Comparison of ENCODE assay signal across 15 mouse cellular contexts in genomic region chr2:59805595-59805994, GRCm38 (mm10).
"Had no signal": no experiment of that assay in that cellular context is flagged by ENCODE, and none has a peak within 500 bp of the region (broad histone marks: within the 10 kb centered on the region; RNA-seq: fewer than 3 reads in every experiment).

No protein-coding gene starts in this region.

- H3K4me1 ChIP-seq: intestine, embryonic 15.5 days; limb, embryonic 15.5 days had no signal

- H3K9me3 ChIP-seq: intestine, embryonic 15.5 days; limb, embryonic 12.5 days; limb, embryonic 15.5 days; midbrain, embryonic 13.5 days had no signal

- H3K27ac ChIP-seq: intestine, embryonic 15.5 days; limb, embryonic 12.5 days; limb, embryonic 15.5 days; liver, embryonic 14.5 days; macrophage; midbrain, embryonic 13.5 days had no signal

- H3K27me3 ChIP-seq: intestine, embryonic 15.5 days; limb, embryonic 12.5 days; limb, embryonic 15.5 days had no signal

- DNase-seq: kidney, adult 11 months; kidney, adult 9 months; left cerebral cortex, postnatal 4 days; liver, postnatal 0 days; lung, embryonic 14.5 days; thymus, adult 18-20 months; thymus, postnatal 36 days had no signal

- H3K4me3 ChIP-seq: intestine, embryonic 15.5 days; limb, embryonic 12.5 days; limb, embryonic 15.5 days; midbrain, embryonic 13.5 days had no signal

- H3K4me2 ChIP-seq: intestine, embryonic 15.5 days; limb, embryonic 12.5 days; limb, embryonic 15.5 days; liver, embryonic 11.5 days; lung, embryonic 14.5 days; midbrain, embryonic 13.5 days had no signal

- H3K36me3 ChIP-seq: midbrain, embryonic 13.5 days had no signal

- H3K9ac ChIP-seq: intestine, embryonic 15.5 days; limb, embryonic 12.5 days; limb, embryonic 15.5 days; liver, embryonic 14.5 days; liver, postnatal 0 days; lung, embryonic 14.5 days; midbrain, embryonic 13.5 days had no signal

- ATAC-seq: intestine, embryonic 15.5 days; liver, postnatal 0 days; lung, postnatal 0 days; midbrain, embryonic 13.5 days had no signal
